In the genomic region with DNA sequence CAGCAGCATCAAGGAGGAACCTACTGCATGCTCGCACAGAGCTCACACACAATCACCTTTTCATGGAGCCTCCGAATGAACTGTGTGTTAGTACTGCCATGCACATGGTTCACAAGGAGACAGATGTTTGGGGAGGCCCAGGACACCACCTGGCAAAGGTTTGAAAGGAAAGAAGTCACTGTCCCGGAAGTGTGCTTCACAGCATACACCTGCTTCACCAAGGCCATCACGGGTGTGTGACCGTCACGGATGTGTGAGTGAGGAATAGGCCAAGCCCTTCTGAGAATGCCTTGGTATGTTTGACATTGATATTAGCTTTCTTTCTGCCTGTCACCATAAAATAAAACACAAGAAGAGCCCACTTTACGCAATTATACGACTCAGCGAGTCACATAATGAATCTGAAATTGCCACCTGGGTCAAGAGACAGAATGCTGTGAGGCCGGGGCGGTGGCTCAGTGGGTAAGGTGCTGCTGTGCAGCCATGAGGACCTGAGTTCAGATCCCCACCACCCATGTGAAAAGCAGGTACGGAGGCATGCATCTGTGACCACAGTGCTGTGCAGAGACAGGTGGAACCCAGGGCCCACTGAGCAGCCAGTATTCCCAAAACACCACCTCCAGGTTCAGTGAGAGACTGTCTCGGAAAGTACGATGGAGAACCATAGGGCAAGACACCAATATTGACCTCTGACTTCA, we compare ENCODE assay signal across 28 mouse cellular contexts.
A peak's percentile ranks its signal among the peaks of the same experiment; 100 is the strongest.
DNase-seq lines count a peak whose midpoint lies in the region; ATAC-seq and TF ChIP-seq lines count a peak whose summit lies in the region.
"Had no signal": no experiment of that assay in that cellular context is flagged by ENCODE, and none has a peak within 500 bp of the region (broad histone marks: within the 10 kb centered on the region; RNA-seq: fewer than 3 reads in every experiment).

No protein-coding gene starts in this region.

- H3K4me2 ChIP-seq in heart, embryonic 12.5 days = no peak overlapping the region
- H3K4me2 ChIP-seq in kidney, embryonic 14.5 days (replicated peaks; ENCODE audit: low read depth, low read length) = no peak overlapping the region
- H3K4me2 ChIP-seq in midbrain, postnatal 0 days (ENCODE audit: low read depth, low read length, poor library complexity, severe bottlenecking) = no peak overlapping the region
- H3K4me2 ChIP-seq in midbrain, embryonic 16.5 days (ENCODE audit: low read length) = no peak overlapping the region
- no peak overlapping the region for H3K4me2 ChIP-seq in neural tube, embryonic 14.5 days (ENCODE audit: low read depth, low read length)
- H3K4me2 ChIP-seq: embryonic facial prominence, embryonic 13.5 days; forebrain, embryonic 12.5 days; forebrain, embryonic 15.5 days; heart, embryonic 11.5 days; heart, embryonic 15.5 days had no signal

- no peak for ATAC-seq in heart, embryonic 12.5 days (ENCODE audit: insufficient number of reproducible peaks, low FRiP score)
- peak; percentile 54; the same call in 1 of the 2 replicates for ATAC-seq in kidney, embryonic 14.5 days (ENCODE audit: low FRiP score, low TSS enrichment)
- ATAC-seq in midbrain, postnatal 0 days (ENCODE audit: low FRiP score) = 0 out of 2 replicates have a peak, but pooled peaks have one; percentile 29
- no peak for ATAC-seq in midbrain, embryonic 16.5 days
- peak; percentile 51; the same call in 1 of the 2 replicates for ATAC-seq in neural tube, embryonic 14.5 days (ENCODE audit: low read depth)
- ATAC-seq: activated CD4-positive, CD25-positive, alpha-beta regulatory T cell, adult 4 months; forebrain, embryonic 15.5 days; hindbrain, embryonic 16.5 days had no signal

- no peaks in the 10 kb centered on the region for H3K27me3 ChIP-seq in heart, embryonic 12.5 days (replicated peaks)
- H3K27me3 ChIP-seq in kidney, embryonic 14.5 days (ENCODE audit: control insufficient read depth, insufficient read depth, low read length) = no peaks in the 10 kb centered on the region
- H3K27me3 ChIP-seq in midbrain, postnatal 0 days (ENCODE audit: insufficient read depth, low read length) = no peaks in the 10 kb centered on the region
- no peaks in the 10 kb centered on the region for H3K27me3 ChIP-seq in midbrain, embryonic 16.5 days (ENCODE audit: control insufficient read depth, insufficient read depth, low read depth, low read length)
- no peaks in the 10 kb centered on the region for H3K27me3 ChIP-seq in neural tube, embryonic 14.5 days (ENCODE audit: control insufficient read depth, insufficient read depth, low read length)
- H3K27me3 ChIP-seq: embryonic facial prominence, embryonic 13.5 days; forebrain, embryonic 12.5 days; forebrain, embryonic 15.5 days; heart, embryonic 15.5 days had no signal

- H3K9me3 ChIP-seq in heart, embryonic 12.5 days (replicated peaks) = no peaks in the 10 kb centered on the region
- H3K9me3 ChIP-seq in kidney, embryonic 14.5 days (ENCODE audit: control insufficient read depth, low read length) = no peaks in the 10 kb centered on the region
- no peaks in the 10 kb centered on the region for H3K9me3 ChIP-seq in midbrain, postnatal 0 days (ENCODE audit: low read length)
- no peaks in the 10 kb centered on the region for H3K9me3 ChIP-seq in midbrain, embryonic 16.5 days (replicated peaks; ENCODE audit: control insufficient read depth, low read length, poor library complexity, severe bottlenecking)
- no peaks in the 10 kb centered on the region for H3K9me3 ChIP-seq in neural tube, embryonic 14.5 days (ENCODE audit: control insufficient read depth, low read length)
- H3K9me3 ChIP-seq: embryonic facial prominence, embryonic 10.5 days; embryonic facial prominence, embryonic 13.5 days; forebrain, embryonic 12.5 days; forebrain, embryonic 15.5 days; heart, embryonic 15.5 days; hindbrain, embryonic 10.5 days had no signal

- no peak overlapping the region for H3K27ac ChIP-seq in heart, embryonic 12.5 days (ENCODE audit: poor library complexity, severe bottlenecking)
- no peak overlapping the region for H3K27ac ChIP-seq in kidney, embryonic 14.5 days (ENCODE audit: low read depth, low read length)
- no peak overlapping the region for H3K27ac ChIP-seq in midbrain, postnatal 0 days (ENCODE audit: low read depth, low read length)
- H3K27ac ChIP-seq in midbrain, embryonic 16.5 days (ENCODE audit: low read length) = no peak overlapping the region
- H3K27ac ChIP-seq in neural tube, embryonic 14.5 days (ENCODE audit: low read depth, low read length) = no peak overlapping the region
- H3K27ac ChIP-seq: embryonic facial prominence, embryonic 10.5 days; embryonic facial prominence, embryonic 13.5 days; forebrain, embryonic 12.5 days; heart, embryonic 15.5 days; hindbrain, embryonic 10.5 days had no signal

- no peak overlapping the region for H3K4me3 ChIP-seq in heart, embryonic 12.5 days
- no peak overlapping the region for H3K4me3 ChIP-seq in kidney, embryonic 14.5 days (ENCODE audit: low read length)
- H3K4me3 ChIP-seq in midbrain, postnatal 0 days (ENCODE audit: low read depth, low read length) = no peak overlapping the region
- no peak overlapping the region for H3K4me3 ChIP-seq in midbrain, embryonic 16.5 days (ENCODE audit: low read depth, low read length)
- no peak overlapping the region for H3K4me3 ChIP-seq in neural tube, embryonic 14.5 days (ENCODE audit: low read depth, low read length)
- H3K4me3 ChIP-seq: embryonic facial prominence, embryonic 10.5 days; embryonic facial prominence, embryonic 13.5 days; erythroblast, embryonic 14.5 days; forebrain, embryonic 12.5 days; forebrain, embryonic 15.5 days; heart, embryonic 15.5 days; hindbrain, embryonic 10.5 days had no signal

- no peak overlapping the region for H3K9ac ChIP-seq in heart, embryonic 12.5 days
- no peak overlapping the region for H3K9ac ChIP-seq in kidney, embryonic 14.5 days (ENCODE audit: low read depth, low read length)
- H3K9ac ChIP-seq in midbrain, postnatal 0 days (replicated peaks; ENCODE audit: low read length, poor library complexity, severe bottlenecking) = no peak overlapping the region
- no peak overlapping the region for H3K9ac ChIP-seq in midbrain, embryonic 16.5 days (ENCODE audit: low read depth, low read length)
- no peak overlapping the region for H3K9ac ChIP-seq in neural tube, embryonic 14.5 days (replicated peaks; ENCODE audit: low read depth, low read length)
- H3K9ac ChIP-seq: embryonic facial prominence, embryonic 13.5 days; forebrain, embryonic 12.5 days; forebrain, embryonic 15.5 days; heart, embryonic 15.5 days had no signal

- H3K4me1 ChIP-seq in heart, embryonic 12.5 days (replicated peaks) = 0 out of 2 replicates have a peak, but pooled peaks cover 3% of the 10 kb centered on the region
- H3K4me1 ChIP-seq in kidney, embryonic 14.5 days (ENCODE audit: control insufficient read depth, insufficient read depth, low read length) = peaks cover 6% of the 10 kb centered on the region
- H3K4me1 ChIP-seq in midbrain, postnatal 0 days (ENCODE audit: insufficient read depth, low read length) = 0 out of 2 replicates have a peak, but pooled peaks cover 3% of the 10 kb centered on the region
- H3K4me1 ChIP-seq in midbrain, embryonic 16.5 days (ENCODE audit: control insufficient read depth, insufficient read depth, low read length) = peaks cover 19% of the 10 kb centered on the region
- H3K4me1 ChIP-seq in neural tube, embryonic 14.5 days (ENCODE audit: control insufficient read depth, insufficient read depth, low read length) = no peaks in the 10 kb centered on the region

- no peaks in the 10 kb centered on the region for H3K36me3 ChIP-seq in heart, embryonic 12.5 days
- no peaks in the 10 kb centered on the region for H3K36me3 ChIP-seq in kidney, embryonic 14.5 days (ENCODE audit: control insufficient read depth, insufficient read depth, low read length)
- H3K36me3 ChIP-seq in midbrain, postnatal 0 days (ENCODE audit: insufficient read depth, low read length) = no peaks in the 10 kb centered on the region
- H3K36me3 ChIP-seq in midbrain, embryonic 16.5 days (ENCODE audit: control insufficient read depth, insufficient read depth, low read length) = no peaks in the 10 kb centered on the region
- no peaks in the 10 kb centered on the region for H3K36me3 ChIP-seq in neural tube, embryonic 14.5 days (ENCODE audit: control insufficient read depth, insufficient read depth, low read length)
- H3K36me3 ChIP-seq: embryonic facial prominence, embryonic 10.5 days; embryonic facial prominence, embryonic 13.5 days; forebrain, embryonic 12.5 days; forebrain, embryonic 15.5 days; heart, embryonic 15.5 days; hindbrain, embryonic 10.5 days had no signal

- peak; percentile 79 for DNase-seq in heart, adult 11 months
- no peak for DNase-seq in kidney, postnatal 4 days
- DNase-seq in midbrain, postnatal 0 days (ENCODE audit: low spot score) = no peak
- DNase-seq: adrenal gland, adult 8-10 months; adrenal gland, postnatal 25 days; cerebellum, adult 11-12 months; cerebellum, adult 8-10 months; cerebellum, postnatal 10 days; cerebellum, postnatal 36 days; embryo, embryonic 11 days; gastrocnemius, postnatal 10 days; gastrocnemius, postnatal 36 days; heart, postnatal 10 days; heart, postnatal 36 days had no signal

- no peak for TF ChIP-seq CTCF in midbrain, postnatal 0 days (IDR thresholded peaks at IDR 0.05)

- WGBS in heart, embryonic 12.5 days = 90% methylated on average over 14 of the region's 14 CpGs
- WGBS in kidney, embryonic 14.5 days = 70% methylated on average over 14 of the region's 14 CpGs
- WGBS in midbrain, postnatal 0 days = 87% methylated on average over 14 of the region's 14 CpGs
- 90% methylated on average over 14 of the region's 14 CpGs for WGBS in midbrain, embryonic 16.5 days
- WGBS in neural tube, embryonic 14.5 days = 73% methylated on average over 14 of the region's 14 CpGs

Comparison
In these comparisons a context has a peak if more than half of its experiments do, and no peak if none do; other contexts are left out.
1. ATAC-seq: peak in kidney, embryonic 14.5 days (single experiment), midbrain, postnatal 0 days (single experiment) and neural tube, embryonic 14.5 days (single experiment); none in heart, embryonic 12.5 days (single experiment) and midbrain, embryonic 16.5 days (single experiment).